Mouse (Mus musculus) C2C12 (cell line): ENCODE measurements around the gene Gm20538. TPM values are rescaled to one million over a fixed set of nuclear protein-coding genes. Genes with fewer than 3 reads are reported as not detected.

Source experiments
- H3K27me3 ChIP-seq: one replicate; pipeline ENCODE4 v1.6.1; 2011; ENCODE audit not compliant: control insufficient read depth, insufficient read depth, insufficient read length
- H3K36me3 ChIP-seq: one replicate; pipeline ENCODE4 v1.6.1; 2011; ENCODE audit not compliant: control insufficient read depth, insufficient read depth
- H3K4me3 ChIP-seq: one replicate; pipeline ENCODE4 v1.5.1; 2011; ENCODE audit warnings: mild to moderate bottlenecking, control low read depth; ENCODE audit not compliant: poor library complexity, insufficient read depth, severe bottlenecking
- H3K79me2 ChIP-seq: one replicate; pipeline ENCODE4 v1.6.1; 2011; ENCODE audit not compliant: control insufficient read depth, insufficient read depth
- H3K79me3 ChIP-seq: one replicate; pipeline ENCODE4 v1.6.1; 2011; ENCODE audit warnings: low read depth, control low read depth
- H3ac ChIP-seq: one replicate; pipeline ENCODE3; 2011; ENCODE audit warnings: low read depth; ENCODE audit not compliant: control insufficient read depth, insufficient read length
- CEBPB ChIP-seq: IDR thresholded peaks from one replicate; pipeline ENCODE4 v1.6.1; 2011; ENCODE audit warnings: low read depth, mild to moderate bottlenecking, control low read depth, moderate library complexity
- CTCF ChIP-seq: IDR thresholded peaks from one replicate; pipeline ENCODE4 v1.5.1; 2011; ENCODE audit not compliant: control insufficient read depth, insufficient read depth, insufficient read length
- FOSL1 ChIP-seq: IDR thresholded peaks from one replicate; pipeline ENCODE4 v1.8.0; 2011; ENCODE audit warnings: mild to moderate bottlenecking, low read length; ENCODE audit not compliant: poor library complexity, insufficient read depth, severe bottlenecking
- MAX ChIP-seq: IDR thresholded peaks from one replicate; pipeline ENCODE4 v1.6.1; 2011; ENCODE audit warnings: mild to moderate bottlenecking, control low read depth
- MYOD1 ChIP-seq: IDR thresholded peaks from one replicate; pipeline ENCODE4 v1.6.1; 2011; ENCODE audit warnings: low read depth; ENCODE audit not compliant: control insufficient read depth, insufficient read length
- MYOG ChIP-seq: IDR thresholded peaks from one replicate; pipeline ENCODE4 v1.6.1; 2011; ENCODE audit not compliant: control insufficient read depth, insufficient read length; ENCODE audit errors: extremely low read depth
- USF1 ChIP-seq: IDR thresholded peaks from one replicate; pipeline ENCODE4 v1.6.1; 2011; ENCODE audit warnings: low read depth, mild to moderate bottlenecking, control low read depth, moderate library complexity
- polyA plus RNA-seq: library from polyadenylated mRNA; unstranded; fragments of >200 nt; fragmentation: generic; extraction: Trizol; gene quantifications from one replicate; pipeline ENCODE4 v1.2.1, GENCODE M21; 2012; ENCODE audit warnings: missing spikeins

Gm20538 gene
- polyA plus RNA-seq, 1 experiment: not detected

- H3K79me2 ChIP-seq: no peaks in the 10 kb centered on the region
- no peak overlapping the region for H3K4me3 ChIP-seq
- no peak overlapping the region for H3ac ChIP-seq
- TF ChIP-seq MYOG: no peak
- no peak for TF ChIP-seq FOSL1
- TF ChIP-seq MAX: peak; percentile 87
- no peak for TF ChIP-seq MYOD1
- TF ChIP-seq CEBPB: no peak
- TF ChIP-seq USF1: no peak
- TF ChIP-seq CTCF: peak; percentile 100
- no peaks in the 10 kb centered on the region for H3K79me3 ChIP-seq
- peaks cover 17% of the 10 kb centered on the region for H3K27me3 ChIP-seq
- no peaks in the 10 kb centered on the region for H3K36me3 ChIP-seq
Observed at GRCm38 (mm10) chr19:44582638-44583309, 30.1 kb upstream of the Gm20538 start.

- H3K4me3 ChIP-seq: no peak overlapping the region
- no peak for TF ChIP-seq CTCF
- no peaks in the 10 kb centered on the region for H3K79me3 ChIP-seq
- peaks cover 12% of the 10 kb centered on the region for H3K27me3 ChIP-seq
- no peak overlapping the region for H3ac ChIP-seq
- H3K36me3 ChIP-seq: no peaks in the 10 kb centered on the region
- no peaks in the 10 kb centered on the region for H3K79me2 ChIP-seq
Observed at GRCm38 (mm10) chr19:44582103-44582502, 29.5 kb upstream of the Gm20538 start.

GRCm38 (mm10) chr19:44578038-44578437, 25.4 kb upstream of the Gm20538 start:
- Histone ChIP-seq H3K27me3 (no peaks in the 10 kb centered on the region), H3K4me3 (no peak overlapping the region), H3K79me3 (no peaks in the 10 kb centered on the region), H3K36me3 (peaks cover 4% of the 10 kb centered on the region), H3ac (no peak overlapping the region), H3K79me2 (no peaks in the 10 kb centered on the region)
- TF ChIP-seq USF1 (no peak), MYOG (no peak), MAX (no peak), CTCF (no peak), MYOD1 (no peak), FOSL1 (no peak), CEBPB (no peak)

DNA sequence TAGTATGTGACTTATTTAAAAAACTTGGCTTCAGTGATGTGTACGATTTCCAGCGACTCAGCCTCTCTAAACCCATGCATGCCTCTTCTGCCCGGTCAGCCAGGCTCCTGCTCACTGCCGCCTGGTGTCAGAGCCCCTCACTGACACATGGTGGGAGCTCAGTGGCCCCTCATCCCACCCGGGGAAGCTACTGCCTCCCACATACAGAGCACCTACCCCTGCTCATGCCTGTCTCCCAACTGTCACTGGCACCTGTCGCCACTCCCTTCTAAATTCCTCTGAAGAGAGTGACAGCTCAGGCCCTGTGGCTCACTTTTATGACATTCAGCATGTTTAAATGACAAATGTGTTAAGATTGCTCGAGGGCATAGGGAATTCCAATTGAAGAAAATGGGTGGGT, 23.6 kb upstream of the Gm20538 start:
- Histone ChIP-seq H3K79me2 (no peaks in the 10 kb centered on the region), H3K36me3 (peaks cover 10% of the 10 kb centered on the region), H3K79me3 (no peaks in the 10 kb centered on the region), H3K27me3 (no peaks in the 10 kb centered on the region), H3K4me3 (no peak overlapping the region), H3ac (no peak overlapping the region)
- TF ChIP-seq MYOG (no peak), CEBPB (no peak), CTCF (no peak), MYOD1 (no peak), FOSL1 (no peak), MAX (no peak), USF1 (no peak)

GRCm38 (mm10) chr19:44567763-44568162, 15.1 kb upstream of the Gm20538 start:
- peaks cover 43% of the 10 kb centered on the region for H3K79me2 ChIP-seq
- no peaks in the 10 kb centered on the region for H3K27me3 ChIP-seq
- no peak for TF ChIP-seq USF1
- no peak for TF ChIP-seq MAX
- no peak for TF ChIP-seq MYOG
- no peak for TF ChIP-seq CEBPB
- TF ChIP-seq MYOD1: no peak
- no peak for TF ChIP-seq CTCF
- no peak for TF ChIP-seq FOSL1
- no peak overlapping the region for H3ac ChIP-seq
- peaks cover 22% of the 10 kb centered on the region for H3K79me3 ChIP-seq
- H3K4me3 ChIP-seq: no peak overlapping the region
- H3K36me3 ChIP-seq: peaks cover 75% of the 10 kb centered on the region

GRCm38 (mm10) chr19:44564006-44564405, 11.4 kb upstream of the Gm20538 start:
- Histone ChIP-seq H3K79me2 (peaks cover 44% of the 10 kb centered on the region), H3K4me3 (no peak overlapping the region), H3K79me3 (peaks cover 22% of the 10 kb centered on the region), H3K27me3 (peaks cover 3% of the 10 kb centered on the region), H3K36me3 (peaks cover 47% of the 10 kb centered on the region), H3ac (peak overlapping the region; percentile 30)
- TF ChIP-seq FOSL1 (no peak), MYOG (no peak), CTCF (no peak), USF1 (no peak), CEBPB (no peak), MAX (no peak), MYOD1 (no peak)
